Mouse (Mus musculus): ENCODE results near the gene Rbm47. TPM values are rescaled to one million over a fixed set of nuclear protein-coding genes. Genes with fewer than 3 reads are reported as not detected.

Rbm47 gene
- polyA plus RNA-seq, 1 experiment from 2014 or later: 41.5 TPM

DNA sequence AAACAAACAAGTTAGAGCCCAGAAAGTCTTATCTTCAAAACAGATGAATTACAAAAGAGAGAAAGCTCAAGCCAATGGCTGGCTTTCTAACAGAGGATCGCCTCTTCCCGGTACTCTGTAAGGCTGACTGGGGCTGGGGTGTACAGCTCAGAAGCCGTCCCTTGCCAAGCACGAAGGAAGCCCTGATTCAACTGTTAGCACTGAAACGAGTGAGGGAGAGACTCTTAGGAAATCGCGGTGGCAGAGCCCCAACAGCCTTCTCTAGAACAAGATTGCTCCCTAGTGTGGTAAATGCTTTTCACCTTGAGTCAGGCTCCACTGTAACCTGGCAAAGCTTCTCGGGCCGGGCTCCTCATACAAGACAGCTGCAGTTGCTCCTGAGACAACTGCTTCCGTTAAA lies 95.5 kb downstream of the Rbm47 start:
- H3K4me1 ChIP-seq (ENCODE audit: insufficient read depth, low read depth, low read length): no peaks in the 10 kb centered on the region
- H3K4me3 ChIP-seq (ENCODE audit: low read depth, low read length): no peak overlapping the region
- ATAC-seq: peak; percentile 62
- peak; percentile 44; the same call in 1 of the 2 replicates for TF ChIP-seq EP300 (IDR thresholded peaks at IDR 0.05)
- peak; percentile 32; the same call in 1 of the 2 replicates for TF ChIP-seq CTCF (IDR thresholded peaks at IDR 0.05)
- H3K4me2 ChIP-seq (replicated peaks; ENCODE audit: low read depth, low read length): peak overlapping the region; percentile 37
- no peak overlapping the region for H3K9ac ChIP-seq (replicated peaks; ENCODE audit: low read depth)
- WGBS: 10% methylated on average over 10 of the region's 10 CpGs
- H3K27me3 ChIP-seq (replicated peaks; ENCODE audit: insufficient read depth, low read length): no peaks in the 10 kb centered on the region
- H3K36me3 ChIP-seq (ENCODE audit: insufficient read depth, low read length): no peaks in the 10 kb centered on the region
- H3K9me3 ChIP-seq (ENCODE audit: low read length): no peaks in the 10 kb centered on the region
- peak; percentile 87 for DNase-seq (ENCODE audit: low spot score)
- H3K27ac ChIP-seq (ENCODE audit: low read length): peak overlapping the region; percentile 69

DNA sequence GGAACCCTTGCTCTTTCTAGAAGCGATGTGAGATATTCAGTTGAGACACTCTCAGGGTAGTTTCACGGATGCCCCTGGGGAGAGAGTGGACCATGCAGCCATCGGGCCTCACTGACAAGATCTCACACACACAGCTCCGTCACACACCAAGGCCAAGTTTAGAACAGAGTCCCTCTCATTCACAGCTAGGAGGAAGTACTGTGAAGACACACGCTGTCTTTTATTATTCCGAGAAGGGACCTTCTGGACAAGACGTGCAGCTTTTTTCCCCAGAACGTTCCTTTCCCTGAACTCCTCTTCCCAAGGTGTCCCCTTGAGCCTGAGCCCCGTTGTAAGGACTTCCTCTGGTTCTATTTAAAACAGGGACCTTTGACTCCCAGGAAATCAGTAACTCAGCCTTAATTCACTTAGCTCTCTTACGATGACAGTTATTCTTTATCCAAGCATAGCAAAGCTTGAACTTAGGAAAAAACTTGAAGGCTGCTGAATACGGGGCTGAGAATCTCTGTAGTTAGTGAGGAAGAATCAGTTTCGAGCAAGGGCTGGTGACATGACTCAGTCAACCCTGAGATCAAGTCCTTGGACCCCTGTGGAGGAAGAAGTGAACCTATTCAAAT lies 96.1 kb downstream of the Rbm47 start:
- DNase-seq (ENCODE audit: low spot score): no peak
- H3K4me2 ChIP-seq (replicated peaks; ENCODE audit: low read depth, low read length): peak overlapping the region; percentile 37; the same call in 1 of the 2 replicates
- H3K9me3 ChIP-seq (ENCODE audit: low read length): no peaks in the 10 kb centered on the region
- ATAC-seq: no peak
- no peaks in the 10 kb centered on the region for H3K4me1 ChIP-seq (ENCODE audit: insufficient read depth, low read depth, low read length)
- no peak overlapping the region for H3K9ac ChIP-seq (replicated peaks; ENCODE audit: low read depth)
- no peaks in the 10 kb centered on the region for H3K36me3 ChIP-seq (ENCODE audit: insufficient read depth, low read length)
- peak overlapping the region; percentile 69 for H3K27ac ChIP-seq (ENCODE audit: low read length)
- H3K4me3 ChIP-seq (ENCODE audit: low read depth, low read length): no peak overlapping the region
- no peaks in the 10 kb centered on the region for H3K27me3 ChIP-seq (replicated peaks; ENCODE audit: insufficient read depth, low read length)
- TF ChIP-seq EP300 (IDR thresholded peaks at IDR 0.05): 0 out of 2 replicates have a peak, but pooled peaks have one; percentile 17
- no peak for TF ChIP-seq CTCF (IDR thresholded peaks at IDR 0.05)
- 31% methylated on average over 12 of the region's 12 CpGs for WGBS

DNA sequence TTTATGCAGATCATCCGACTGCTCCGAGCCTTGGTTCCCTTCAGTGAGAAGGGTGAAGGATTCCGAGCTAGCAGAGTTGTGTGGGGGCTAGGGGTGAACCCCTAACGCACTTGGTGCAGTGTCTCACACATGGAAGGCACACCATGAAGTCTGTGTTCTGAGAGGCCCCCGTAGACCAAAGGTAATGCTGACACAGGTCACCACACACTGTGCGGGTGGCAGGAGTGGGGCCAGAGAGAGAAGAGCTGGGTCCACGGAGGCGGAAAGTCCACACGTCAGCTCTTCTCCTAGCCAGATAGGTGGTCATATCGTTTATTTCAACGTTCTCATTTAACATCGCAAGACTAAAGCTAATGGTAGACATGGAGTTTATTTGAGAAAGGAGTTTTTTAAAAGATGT lies 97.0 kb downstream of the Rbm47 start:
- Histone ChIP-seq H3K4me2 (replicated peaks; ENCODE audit: low read depth, low read length) (no peak overlapping the region), H3K36me3 (ENCODE audit: insufficient read depth, low read length) (no peaks in the 10 kb centered on the region), H3K27ac (ENCODE audit: low read length) (0 out of 2 replicates have a peak overlapping the region, but pooled peaks have one; percentile 16), H3K4me1 (ENCODE audit: insufficient read depth, low read depth, low read length) (no peaks in the 10 kb centered on the region), H3K4me3 (ENCODE audit: low read depth, low read length) (no peak overlapping the region), H3K9ac (replicated peaks; ENCODE audit: low read depth) (no peak overlapping the region), H3K27me3 (replicated peaks; ENCODE audit: insufficient read depth, low read length) (no peaks in the 10 kb centered on the region), H3K9me3 (ENCODE audit: low read length) (no peaks in the 10 kb centered on the region)
- DNase-seq (ENCODE audit: low spot score): no peak
- no peak for ATAC-seq
- 89% methylated on average over 12 of the region's 12 CpGs for WGBS
- TF ChIP-seq EP300 (IDR thresholded peaks at IDR 0.05): no peak
- TF ChIP-seq CTCF (IDR thresholded peaks at IDR 0.05): no peak

DNA sequence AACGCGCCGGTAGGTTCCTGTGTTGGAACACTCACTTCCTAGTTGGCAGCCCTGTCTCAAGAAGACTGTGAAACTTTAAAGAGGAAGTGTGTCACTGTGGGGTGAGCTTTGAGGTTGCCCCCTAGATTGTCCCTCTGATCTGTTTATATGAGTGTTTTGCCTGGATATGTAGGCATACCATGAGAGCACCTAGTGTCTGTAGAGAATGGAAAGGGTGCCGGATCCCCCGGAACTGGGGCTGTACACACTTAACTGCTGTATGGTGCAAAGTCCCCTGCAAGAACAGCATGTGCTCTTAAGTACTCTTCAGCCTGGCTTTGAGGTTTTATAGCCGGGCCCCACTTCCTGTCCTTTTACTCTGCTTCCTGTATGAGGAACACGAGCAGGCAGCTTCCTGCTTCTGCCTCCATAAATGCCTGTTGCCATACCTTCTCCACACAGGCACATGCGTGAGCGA lies 97.9 kb downstream of the Rbm47 start:
- Histone ChIP-seq H3K9ac (replicated peaks; ENCODE audit: low read depth) (no peak overlapping the region), H3K9me3 (ENCODE audit: low read length) (no peaks in the 10 kb centered on the region), H3K36me3 (ENCODE audit: insufficient read depth, low read length) (no peaks in the 10 kb centered on the region), H3K27me3 (replicated peaks; ENCODE audit: insufficient read depth, low read length) (no peaks in the 10 kb centered on the region), H3K4me1 (ENCODE audit: insufficient read depth, low read depth, low read length) (no peaks in the 10 kb centered on the region), H3K4me2 (replicated peaks; ENCODE audit: low read depth, low read length) (no peak overlapping the region), H3K27ac (ENCODE audit: low read length) (peak overlapping the region; percentile 16), H3K4me3 (ENCODE audit: low read depth, low read length) (no peak overlapping the region)
- ATAC-seq (peak; percentile 42), DNase-seq (ENCODE audit: low spot score) (peak; percentile 73)
- WGBS: 53% methylated on average over 9 of the region's 9 CpGs
- no peak for TF ChIP-seq CTCF (IDR thresholded peaks at IDR 0.05)
- TF ChIP-seq EP300 (IDR thresholded peaks at IDR 0.05): peak; percentile 35; the same call in 1 of the 2 replicates

DNA sequence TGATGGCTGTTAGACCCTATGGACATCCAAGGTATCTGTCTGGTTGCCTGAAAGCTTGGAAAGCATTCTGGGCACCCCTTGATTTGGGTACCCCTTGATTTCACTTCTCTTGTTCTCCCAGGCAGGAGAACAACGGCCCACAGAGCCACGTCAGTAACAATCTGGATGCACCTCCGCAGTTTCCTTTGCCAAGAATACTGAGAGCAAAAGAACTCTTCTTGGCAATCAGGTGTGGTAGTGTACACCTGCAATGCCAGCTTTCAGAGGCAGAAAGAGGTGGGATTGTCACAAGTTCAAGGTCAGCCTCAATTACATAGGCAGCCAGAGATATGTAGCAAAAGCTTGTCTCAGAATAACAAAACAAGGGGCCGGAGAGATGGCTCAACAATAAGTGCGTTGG lies 98.7 kb downstream of the Rbm47 start:
- no peak overlapping the region for H3K4me2 ChIP-seq (replicated peaks; ENCODE audit: low read depth, low read length)
- ATAC-seq: no peak
- 79% methylated on average over 5 of the region's 5 CpGs for WGBS
- H3K27me3 ChIP-seq (replicated peaks; ENCODE audit: insufficient read depth, low read length): no peaks in the 10 kb centered on the region
- H3K4me1 ChIP-seq (ENCODE audit: insufficient read depth, low read depth, low read length): peaks cover 3% of the 10 kb centered on the region; the same call in 1 of the 2 replicates
- no peaks in the 10 kb centered on the region for H3K9me3 ChIP-seq (ENCODE audit: low read length)
- H3K4me3 ChIP-seq (ENCODE audit: low read depth, low read length): no peak overlapping the region
- no peak for DNase-seq (ENCODE audit: low spot score)
- TF ChIP-seq CTCF (IDR thresholded peaks at IDR 0.05) (no peak), EP300 (IDR thresholded peaks at IDR 0.05) (no peak)
- H3K27ac ChIP-seq (ENCODE audit: low read length): peak overlapping the region; percentile 16; the same call in 1 of the 2 replicates
- H3K36me3 ChIP-seq (ENCODE audit: insufficient read depth, low read length): no peaks in the 10 kb centered on the region
- H3K9ac ChIP-seq (replicated peaks; ENCODE audit: low read depth): no peak overlapping the region

DNA sequence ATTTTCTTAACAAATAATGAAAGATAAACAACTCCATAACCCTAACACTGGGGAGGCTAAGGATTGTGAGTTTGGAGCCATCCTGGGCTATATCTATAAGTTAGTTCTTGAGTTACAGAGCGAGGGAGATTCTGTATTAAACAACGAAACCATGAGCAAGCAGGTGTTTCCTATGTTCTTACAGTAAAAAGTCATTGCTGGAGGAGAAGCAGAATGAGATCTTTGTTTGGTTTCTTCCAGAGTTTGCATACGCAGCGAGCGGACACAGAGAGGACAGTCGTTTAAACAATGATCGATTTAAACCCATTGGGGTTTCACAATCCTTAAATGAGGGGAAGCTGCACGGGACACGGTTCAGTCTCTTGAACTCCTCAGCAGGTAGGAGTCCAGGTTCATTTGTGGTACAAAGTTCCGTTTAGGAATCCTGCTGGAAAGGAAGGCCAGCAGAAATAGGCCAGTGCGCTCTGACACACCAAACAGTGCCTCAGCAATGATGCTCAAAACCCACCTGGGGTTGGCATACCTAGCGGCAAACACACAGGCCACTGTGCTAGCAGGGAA lies 99.2 kb downstream of the Rbm47 start:
- no peak for TF ChIP-seq CTCF (IDR thresholded peaks at IDR 0.05)
- no peak for TF ChIP-seq EP300 (IDR thresholded peaks at IDR 0.05)
- H3K27ac ChIP-seq (ENCODE audit: low read length): no peak overlapping the region
- no peak overlapping the region for H3K9ac ChIP-seq (replicated peaks; ENCODE audit: low read depth)
- H3K4me1 ChIP-seq (ENCODE audit: insufficient read depth, low read depth, low read length): peaks cover 3% of the 10 kb centered on the region; the same call in 1 of the 2 replicates
- H3K4me2 ChIP-seq (replicated peaks; ENCODE audit: low read depth, low read length): no peak overlapping the region
- H3K9me3 ChIP-seq (ENCODE audit: low read length): no peaks in the 10 kb centered on the region
- 62% methylated on average over 12 of the region's 12 CpGs for WGBS
- no peaks in the 10 kb centered on the region for H3K36me3 ChIP-seq (ENCODE audit: insufficient read depth, low read length)
- DNase-seq (ENCODE audit: low spot score) (no peak), ATAC-seq (no peak)
- no peaks in the 10 kb centered on the region for H3K27me3 ChIP-seq (replicated peaks; ENCODE audit: insufficient read depth, low read length)
- no peak overlapping the region for H3K4me3 ChIP-seq (ENCODE audit: low read depth, low read length)

Data from lung, postnatal 0 days (tissue).